Mouse (Mus musculus) urinary bladder, postnatal 36 days (tissue): ENCODE measurements around the gene Syndig1.

Source experiments
- DNase-seq, 2 experiments: peaks; one replicate each; pipeline ENCODE4 v3.0.0; 2022; ENCODE audit warnings: low spot score in 2 of 2, mixed read lengths in 1 of 2

Syndig1 gene

GRCm38 (mm10) chr2:149873346-149873745 is 44.3 kb downstream of the Syndig1 start:
- DNase-seq = no peak

GRCm38 (mm10) chr2:149877954-149878353 is 48.9 kb downstream of the Syndig1 start:
- DNase-seq = no peak

- no peak for DNase-seq
These were observed 58.6 kb downstream of the Syndig1 start for GRCm38 (mm10) chr2:149887634-149888033.

- no peak for DNase-seq
These were observed 62.6 kb downstream of the Syndig1 start for GRCm38 (mm10) chr2:149891647-149892046.

- DNase-seq = no peak
These were observed 67.3 kb downstream of the Syndig1 start for GRCm38 (mm10) chr2:149896337-149896736.

GRCm38 (mm10) chr2:149899615-149900014 is 70.6 kb downstream of the Syndig1 start:
- DNase-seq = no peak

GRCm38 (mm10) chr2:149900606-149901005 is 71.6 kb downstream of the Syndig1 start:
- no peak for DNase-seq

GRCm38 (mm10) chr2:149904405-149904804 is 75.4 kb downstream of the Syndig1 start:
- no peak for DNase-seq

- DNase-seq = no peak
These were observed 77.7 kb downstream of the Syndig1 start for GRCm38 (mm10) chr2:149906694-149907093.

- DNase-seq = no peak
These were observed 88.2 kb downstream of the Syndig1 start for GRCm38 (mm10) chr2:149917162-149917561.

GRCm38 (mm10) chr2:149923561-149923960 is 94.5 kb downstream of the Syndig1 start:
- no peak for DNase-seq

- no peak for DNase-seq
These were observed 96.9 kb downstream of the Syndig1 start for GRCm38 (mm10) chr2:149925911-149926310.

GRCm38 (mm10) chr2:149927001-149927400 is 98.0 kb downstream of the Syndig1 start:
- DNase-seq = no peak

- DNase-seq = no peak
These were observed 98.5 kb downstream of the Syndig1 start for GRCm38 (mm10) chr2:149927481-149927880.

- no peak for DNase-seq
These were observed 101.0 kb downstream of the Syndig1 start for GRCm38 (mm10) chr2:149929986-149930385.

GRCm38 (mm10) chr2:149931111-149931510 is 102.1 kb downstream of the Syndig1 start:
- no peak for DNase-seq

GRCm38 (mm10) chr2:149932095-149932494 is 103.1 kb downstream of the Syndig1 start:
- DNase-seq = no peak

GRCm38 (mm10) chr2:149933247-149933898 is 104.4 kb downstream of the Syndig1 start:
- DNase-seq = no peak

- no peak for DNase-seq
These were observed 105.1 kb downstream of the Syndig1 start for GRCm38 (mm10) chr2:149934139-149934538.

- no peak for DNase-seq
These were observed 109.8 kb downstream of the Syndig1 start for GRCm38 (mm10) chr2:149938829-149939228.

- no peak for DNase-seq
These were observed 110.6 kb downstream of the Syndig1 start for GRCm38 (mm10) chr2:149939586-149939985.

- DNase-seq = no peak
These were observed 121.6 kb downstream of the Syndig1 start for GRCm38 (mm10) chr2:149950641-149951040.

GRCm38 (mm10) chr2:149971014-149971413 is 142.0 kb downstream of the Syndig1 start:
- no peak for DNase-seq

GRCm38 (mm10) chr2:149973583-149973982 is 144.6 kb downstream of the Syndig1 start:
- peak in 1 of 2 experiments; percentile 7 for DNase-seq
